Mouse (Mus musculus) thymus, postnatal 10 days (tissue): ENCODE data around the gene Vkorc1.
"Not testable (repeated sequence)": the region's sequence is repeated elsewhere in the genome, so short reads cannot be mapped to it uniquely, and the experiment has no call there.

ENCODE experiments used
- DNase-seq, 2 experiments: peaks; one replicate each; pipeline ENCODE4 v3.0.0; 2021; ENCODE audit warnings: low spot score in 2 of 2

The Vkorc1 gene

GRCm38 (mm10) chr7:127895442-127895841 lies at the start of gene Vkorc1, which contains the start of gene Gm21974:
Gene Vkorc1, minus strand, starts transcription at chr7:127895617.
Gene Gm21974, minus strand, starts transcription at chr7:127895454.
- DNase-seq: peak; percentile 83

GRCm38 (mm10) chr7:127944614-127945013 lies 49.2 kb upstream of the Vkorc1 start:
- DNase-seq: no peak

DNA sequence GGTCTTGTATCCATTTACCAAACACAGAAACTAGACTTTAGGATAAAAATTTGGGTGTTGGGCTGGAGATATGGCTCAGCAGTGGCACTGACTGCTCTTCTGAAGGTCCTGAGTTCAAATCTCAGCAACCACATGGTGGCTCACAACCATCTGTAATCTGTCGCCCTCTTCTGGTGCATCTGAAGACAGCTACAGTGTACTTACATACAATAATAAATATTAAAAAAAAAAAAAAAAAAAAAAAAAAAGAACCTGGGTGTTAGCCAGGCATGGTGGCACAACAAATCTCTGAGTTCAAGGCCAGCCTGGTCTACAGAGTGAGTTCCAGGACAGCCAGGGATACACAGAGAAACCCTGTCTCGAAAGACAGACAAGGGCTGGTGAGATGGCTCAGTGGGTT lies 46.7 kb upstream of the Vkorc1 start:
- not testable (repeated sequence) for DNase-seq

DNA sequence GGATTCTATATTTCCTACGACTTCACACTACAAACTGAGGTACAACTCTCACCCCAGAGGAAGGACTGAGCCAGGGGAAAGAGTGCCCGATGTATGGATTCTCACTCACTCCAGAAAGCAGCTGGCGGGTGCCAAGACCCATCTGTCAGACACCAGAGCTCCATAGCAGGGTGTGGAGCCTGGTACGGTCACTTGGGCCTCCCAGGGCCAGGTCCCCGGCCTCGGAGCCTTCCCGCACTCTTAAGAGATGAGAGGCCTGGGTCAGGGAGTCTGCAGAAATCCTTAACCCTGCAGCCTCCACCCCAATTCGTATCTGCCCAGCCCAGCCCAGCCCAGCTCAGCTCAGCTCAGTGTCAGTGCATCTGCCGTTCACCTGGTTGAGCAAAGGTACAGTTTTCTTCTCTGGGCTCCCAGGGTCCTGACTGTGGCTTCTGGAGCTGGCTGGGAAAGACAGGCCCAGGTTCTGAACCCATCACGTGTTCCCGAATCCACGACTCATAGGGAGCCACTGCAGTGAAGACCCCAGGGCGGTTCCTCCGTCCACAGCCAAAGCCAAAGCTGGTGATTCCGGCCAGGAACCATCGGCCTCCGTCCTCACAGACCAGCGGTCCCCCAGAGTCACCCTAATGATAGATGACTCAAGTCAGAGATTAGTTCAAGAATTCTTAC lies 40.9 kb upstream of the Vkorc1 start:
- no peak for DNase-seq

GRCm38 (mm10) chr7:127935748-127936159 lies 40.3 kb upstream of the Vkorc1 start:
- no peak for DNase-seq

DNA sequence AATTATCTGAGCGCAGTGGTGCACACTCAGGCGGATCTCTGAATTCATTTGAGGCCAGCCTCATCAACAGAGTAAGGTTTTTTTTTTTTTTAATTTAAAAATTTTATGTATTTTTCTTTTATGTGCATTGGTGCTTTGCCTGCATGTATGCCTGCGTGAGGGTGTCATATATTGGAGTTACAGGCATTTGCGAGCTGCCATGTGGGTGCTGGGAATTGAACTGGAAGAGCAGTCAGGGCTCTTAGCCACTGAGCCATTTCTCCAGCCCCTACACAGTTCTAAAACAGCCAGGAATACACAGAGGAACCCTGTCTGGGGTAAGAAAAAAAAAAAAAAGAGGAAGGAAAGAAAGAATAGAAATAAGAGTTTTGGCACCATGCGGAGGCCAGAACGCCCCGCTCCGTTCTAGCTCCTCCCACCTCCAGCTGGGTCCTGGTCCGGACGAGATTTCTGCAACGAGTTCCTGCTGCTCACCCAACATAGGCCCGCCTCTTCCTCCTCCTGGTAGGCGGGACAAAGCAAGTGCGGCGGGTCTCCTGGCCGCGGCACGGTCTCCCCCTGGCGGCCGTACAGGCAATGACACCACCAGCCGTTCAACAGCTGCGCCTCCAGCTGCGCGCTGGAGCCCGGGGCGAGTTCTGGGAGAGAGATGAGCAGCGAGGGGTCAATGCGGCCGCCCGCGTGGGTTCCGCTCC lies 39.8 kb upstream of the Vkorc1 start:
- peak; percentile 92 to 97 for DNase-seq

DNA sequence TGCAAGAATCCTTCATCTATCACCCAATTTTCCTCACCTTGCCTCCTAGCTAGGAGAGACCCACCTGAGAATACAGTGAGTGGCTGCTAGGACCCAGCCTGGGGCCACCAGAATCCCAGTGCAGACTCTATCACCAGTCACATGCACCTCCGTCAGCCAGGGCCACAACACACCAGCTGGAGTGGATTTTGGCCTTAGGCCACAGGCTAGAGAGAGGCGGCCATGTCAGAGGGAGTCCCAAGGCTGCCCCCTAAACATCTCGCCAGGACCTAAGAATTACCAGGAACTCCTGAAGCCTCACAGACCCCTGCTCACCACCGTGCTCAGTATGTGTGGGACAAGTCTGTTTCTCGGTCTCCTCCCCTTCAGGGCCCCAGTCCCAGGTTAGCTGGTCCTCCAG lies 38.7 kb upstream of the Vkorc1 start:
- no peak for DNase-seq

GRCm38 (mm10) chr7:127932273-127933031 lies 37.0 kb upstream of the Vkorc1 start:
- DNase-seq: no peak

GRCm38 (mm10) chr7:127931351-127932135 lies 36.1 kb upstream of the Vkorc1 start:
- no peak for DNase-seq

GRCm38 (mm10) chr7:127930636-127931035 lies 35.2 kb upstream of the Vkorc1 start:
- DNase-seq: no peak

- no peak for DNase-seq
Measured at GRCm38 (mm10) chr7:127929923-127930322, 34.5 kb upstream of the Vkorc1 start, which contains the start of gene Prss8. Gene Prss8, minus strand, starts transcription at chr7:127930104.

DNA sequence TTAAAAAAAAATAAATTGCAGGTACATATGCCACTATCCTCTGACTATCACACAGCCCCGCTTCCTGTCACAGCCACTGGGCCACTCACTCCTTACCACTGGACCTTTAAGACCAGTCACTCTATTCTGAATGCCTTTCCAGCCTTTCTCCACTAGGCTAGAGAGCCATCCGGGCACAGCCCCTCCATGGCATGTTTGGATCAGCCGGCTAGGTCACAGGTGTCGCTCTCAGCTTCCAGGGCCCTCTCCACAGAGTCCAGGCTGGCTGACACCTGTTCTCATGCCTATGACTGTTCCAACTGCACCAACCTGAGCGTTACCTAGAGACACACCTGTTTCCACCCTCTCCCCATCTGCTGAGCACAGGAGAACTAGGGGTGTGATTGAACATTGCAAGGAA lies 33.2 kb upstream of the Vkorc1 start:
- DNase-seq: no peak

DNA sequence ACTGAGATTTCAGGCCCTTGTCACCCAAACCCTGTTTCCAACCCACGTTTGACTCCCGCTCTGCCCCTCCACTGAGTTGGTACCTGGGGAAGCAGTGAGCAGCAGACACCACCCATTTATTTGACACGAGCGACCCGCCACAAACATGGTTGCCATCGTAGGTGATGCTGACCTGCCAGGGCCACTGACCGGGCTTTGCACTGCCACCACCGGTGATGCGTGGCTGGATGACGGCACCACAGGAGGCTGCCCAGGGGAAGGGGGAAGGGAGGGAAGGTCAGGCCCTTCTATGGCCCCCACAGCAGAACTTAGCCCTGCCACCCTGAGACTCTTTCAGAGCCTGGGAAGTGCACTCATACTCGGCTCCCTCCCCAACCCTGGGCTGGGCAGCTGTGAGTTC lies 32.3 kb upstream of the Vkorc1 start:
- no peak for DNase-seq

DNA sequence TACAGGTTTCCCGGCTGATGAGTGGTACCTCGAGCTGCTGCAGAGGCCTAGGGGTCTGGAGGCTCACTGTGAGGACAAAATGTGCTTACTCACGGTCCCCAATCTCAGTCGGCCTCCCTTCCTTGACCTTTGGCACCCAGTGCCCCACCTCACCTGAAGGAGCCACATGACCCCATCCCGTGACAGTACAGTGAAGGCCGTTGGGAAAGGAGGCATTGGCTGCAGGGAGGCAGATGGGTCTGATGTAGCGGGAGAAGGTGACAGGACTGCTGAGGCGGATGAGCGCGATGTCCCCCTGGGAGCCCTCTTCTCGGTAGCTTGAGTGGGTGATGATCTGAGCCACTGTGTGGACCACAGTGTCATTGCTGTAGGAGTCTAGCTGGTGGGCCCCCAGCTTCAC lies 31.4 kb upstream of the Vkorc1 start:
- no peak for DNase-seq

DNA sequence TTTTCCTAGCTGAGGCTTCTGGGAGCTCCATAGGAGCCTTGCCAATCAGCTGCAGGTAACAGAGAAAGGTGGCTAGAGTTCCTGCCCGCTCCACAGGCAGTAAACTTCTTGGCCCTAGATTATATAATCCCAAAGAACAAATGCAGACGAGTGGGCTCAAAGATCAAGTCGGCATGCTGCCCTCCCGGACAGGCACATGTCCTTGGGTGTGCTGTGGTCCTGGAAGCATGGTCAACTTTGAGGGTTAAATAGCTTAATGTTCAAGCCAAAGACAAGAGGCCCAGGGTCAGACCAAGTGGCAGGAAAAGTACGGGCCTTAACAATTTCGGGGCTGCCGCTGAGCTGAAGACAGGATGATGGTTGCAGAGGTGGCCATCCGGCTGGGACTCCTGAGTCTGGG lies 30.6 kb upstream of the Vkorc1 start:
- no peak for DNase-seq

GRCm38 (mm10) chr7:127925252-127925651 lies 29.8 kb upstream of the Vkorc1 start:
- DNase-seq: no peak

GRCm38 (mm10) chr7:127923714-127924113 lies 28.3 kb upstream of the Vkorc1 start:
- no peak for DNase-seq

- DNase-seq: no peak
Measured at GRCm38 (mm10) chr7:127922451-127923275, 27.2 kb upstream of the Vkorc1 start.

DNA sequence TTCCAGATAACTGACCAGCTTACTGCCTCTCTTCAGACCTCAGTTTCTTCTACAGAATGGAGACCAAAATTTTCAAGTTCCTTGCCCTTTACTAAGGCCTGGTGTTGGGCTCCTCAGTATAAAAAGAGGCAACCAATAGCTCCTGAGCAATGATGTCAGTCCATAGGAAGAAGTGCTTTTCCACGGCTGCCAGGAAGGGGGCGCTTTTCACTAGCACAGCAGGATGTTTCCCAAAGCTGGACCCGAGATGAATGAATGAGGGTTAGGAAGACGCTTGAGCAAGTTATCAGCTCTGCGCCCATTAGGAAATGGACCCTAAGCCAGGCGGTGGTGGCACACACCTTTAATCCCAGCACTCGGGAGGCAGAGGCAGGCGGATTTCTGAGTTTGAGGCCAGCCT lies 26.1 kb upstream of the Vkorc1 start:
- no peak for DNase-seq

DNA sequence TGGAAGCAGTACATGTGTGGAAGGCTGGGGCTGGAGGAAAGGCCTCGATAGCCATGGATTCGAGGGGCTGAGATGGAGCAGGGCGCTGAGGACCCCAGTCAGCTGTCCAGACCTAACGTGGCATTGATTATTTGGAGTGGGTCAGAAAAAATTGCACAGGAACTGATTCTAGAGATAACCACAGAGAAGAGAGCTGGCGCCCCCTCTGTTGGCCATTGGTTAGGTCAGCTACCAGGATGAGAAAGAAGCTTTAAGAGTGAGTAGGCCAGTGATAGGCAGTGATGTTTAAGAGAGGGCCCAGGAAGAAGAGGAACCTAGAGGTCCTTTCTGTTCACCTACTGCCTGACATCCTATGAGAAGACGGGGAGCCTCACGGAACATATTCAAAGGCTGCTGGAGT lies 23.9 kb upstream of the Vkorc1 start:
- no peak for DNase-seq

- peak in 1 of 2 experiments; percentile 65 for DNase-seq
Measured at GRCm38 (mm10) chr7:127918203-127918602, 22.8 kb upstream of the Vkorc1 start.
